Mouse (Mus musculus) ES-E14 (cell line): ENCODE data around the gene Palld. TPM values are rescaled to one million over a fixed set of nuclear protein-coding genes. Genes with fewer than 3 reads are reported as not detected.
A peak's percentile ranks its signal among the peaks of the same experiment; 100 is the strongest.

Experiments
- DNase-seq: peaks from one replicate; pipeline ENCODE4 v3.0.0-alpha.2; 2013; ENCODE audit warnings: low read depth, low spot score
- H3K27ac ChIP-seq: 2 replicates; pipeline ENCODE4 v1.5.1; 2012; ENCODE audit warnings: low read depth, mild to moderate bottlenecking, low read length, moderate library complexity, mixed read lengths; ENCODE audit not compliant: poor library complexity, insufficient read depth, severe bottlenecking
- H3K36me3 ChIP-seq: 2 replicates; pipeline ENCODE4 v1.6.1; 2012; ENCODE audit warnings: mild to moderate bottlenecking, low read length, moderate library complexity, mixed read lengths; ENCODE audit not compliant: control insufficient read depth, poor library complexity, insufficient read depth, severe bottlenecking
- H3K4me1 ChIP-seq, 2 experiments: fragments of 150-350 bp in 1 of 2; sonication (generic) in 1 of 2; 2 replicates each; pipeline ENCODE4 v1.6.1; 2012; ENCODE audit warnings: low read length in 2 of 2, mild to moderate bottlenecking in 1 of 2, mixed read lengths in 1 of 2; ENCODE audit not compliant: control insufficient read depth in 2 of 2, insufficient read depth in 2 of 2, poor library complexity in 1 of 2
- H3K4me3 ChIP-seq, 2 experiments: fragments of 150-350 bp in 1 of 2; sonication (generic) in 1 of 2; 2 replicates each; pipeline ENCODE4 v1.5.1; 2012; ENCODE audit warnings: low read length in 2 of 2, low read depth in 1 of 2, mild to moderate bottlenecking in 1 of 2, mixed read lengths in 1 of 2; ENCODE audit not compliant: insufficient read depth in 1 of 2, poor library complexity in 1 of 2, severe bottlenecking in 1 of 2
- H3K9ac ChIP-seq: 2 replicates; pipeline ENCODE4 v1.6.1; 2012; ENCODE audit warnings: low read depth, mild to moderate bottlenecking, low read length, mixed read lengths; ENCODE audit not compliant: poor library complexity, insufficient read depth, severe bottlenecking
- H3K9me3 ChIP-seq: fragments of 150-350 bp; sonication (generic); 2 replicates; pipeline ENCODE4 v1.6.1; 2012; ENCODE audit warnings: low read depth, mild to moderate bottlenecking, low read length; ENCODE audit not compliant: control insufficient read depth, insufficient read depth
- CHD2 ChIP-seq: IDR thresholded peaks from 2 replicates; pipeline ENCODE4 v1.6.1; 2014; ENCODE audit warnings: mild to moderate bottlenecking, low read depth, low read length, inconsistent platforms
- HCFC1 ChIP-seq: IDR thresholded peaks from 2 replicates; pipeline ENCODE4 v1.6.1; 2012; ENCODE audit warnings: low read length, inconsistent platforms, borderline replicate concordance; ENCODE audit not compliant: insufficient read depth
- MAFK ChIP-seq: IDR thresholded peaks from 2 replicates; pipeline ENCODE4 v1.6.1; 2014; ENCODE audit warnings: mild to moderate bottlenecking, low read depth, low read length, inconsistent platforms; ENCODE audit not compliant: insufficient read depth
- ZC3H11A ChIP-seq: IDR thresholded peaks from 2 replicates; pipeline ENCODE4 v1.6.1; 2012; ENCODE audit warnings: low read depth, mild to moderate bottlenecking, inconsistent platforms, low read length, borderline replicate concordance
- ZNF384 ChIP-seq: IDR thresholded peaks from 2 replicates; pipeline ENCODE4 v1.6.1; 2012; ENCODE audit warnings: low read depth, low read length, inconsistent platforms
- in situ Hi-C, 2 experiments: fragments of 600-800 bp; cut with MboI; formaldehyde crosslinking; loops; one replicate each; pipeline ENCODE4 v1.15.1; 2025; ENCODE audit warnings: low sequenced_read_pairs in 2 of 2, inconsistent platforms in 1 of 2; ENCODE audit not compliant: unreplicated experiment in 2 of 2
- total RNA-seq: library from RNA; depleted of rRNA; stranded (reverse); fragments of 300-350 nt; gene quantifications from 2 replicates; pipeline ENCODE4 v1.2.3, GENCODE M21; 2012

Gene Palld
- total RNA-seq, 1 experiment, result 36.3 TPM

DNA sequence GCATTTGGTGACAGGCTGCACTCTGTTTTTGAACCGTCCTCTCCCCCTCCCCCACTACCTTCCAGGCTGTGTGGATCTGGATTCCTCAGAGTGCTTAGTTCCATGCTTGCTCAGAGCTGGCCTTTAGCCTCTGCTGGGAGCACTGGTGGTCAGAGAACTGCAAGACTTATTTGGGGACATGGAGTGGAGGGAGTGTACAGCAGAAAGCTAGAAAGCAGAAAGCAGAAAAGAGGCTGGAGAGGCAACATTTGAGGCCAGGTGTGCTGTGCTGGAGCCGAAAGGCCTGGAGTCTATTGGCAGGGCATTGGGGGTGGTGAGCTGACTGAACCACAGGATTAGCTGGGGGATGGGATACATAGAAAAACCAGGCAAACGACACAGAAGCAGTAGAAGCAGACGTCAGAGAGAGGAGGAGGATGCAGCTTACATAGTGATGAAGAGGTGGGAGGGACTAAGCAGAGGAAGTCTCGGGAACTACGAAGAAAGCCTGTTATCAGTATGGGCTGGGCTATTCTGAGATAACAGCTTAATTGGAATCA lies 188.1 kb downstream of the Palld start:
- H3K9me3 ChIP-seq, result no peaks in the 10 kb centered on the region
- H3K27ac ChIP-seq, result no peak overlapping the region
- H3K9ac ChIP-seq, result no peak overlapping the region
- no peak overlapping the region for H3K4me3 ChIP-seq
- in situ Hi-C loops, result no loop called here
- no peak for DNase-seq
- TF ChIP-seq ZC3H11A, result no peak
- TF ChIP-seq ZNF384, result no peak
- TF ChIP-seq MAFK, result no peak
- no peak for TF ChIP-seq CHD2
- no peak for TF ChIP-seq HCFC1
- peaks cover 5 to 14% of the 10 kb centered on the region in 2 experiments for H3K4me1 ChIP-seq
- H3K36me3 ChIP-seq, result no peaks in the 10 kb centered on the region

DNA sequence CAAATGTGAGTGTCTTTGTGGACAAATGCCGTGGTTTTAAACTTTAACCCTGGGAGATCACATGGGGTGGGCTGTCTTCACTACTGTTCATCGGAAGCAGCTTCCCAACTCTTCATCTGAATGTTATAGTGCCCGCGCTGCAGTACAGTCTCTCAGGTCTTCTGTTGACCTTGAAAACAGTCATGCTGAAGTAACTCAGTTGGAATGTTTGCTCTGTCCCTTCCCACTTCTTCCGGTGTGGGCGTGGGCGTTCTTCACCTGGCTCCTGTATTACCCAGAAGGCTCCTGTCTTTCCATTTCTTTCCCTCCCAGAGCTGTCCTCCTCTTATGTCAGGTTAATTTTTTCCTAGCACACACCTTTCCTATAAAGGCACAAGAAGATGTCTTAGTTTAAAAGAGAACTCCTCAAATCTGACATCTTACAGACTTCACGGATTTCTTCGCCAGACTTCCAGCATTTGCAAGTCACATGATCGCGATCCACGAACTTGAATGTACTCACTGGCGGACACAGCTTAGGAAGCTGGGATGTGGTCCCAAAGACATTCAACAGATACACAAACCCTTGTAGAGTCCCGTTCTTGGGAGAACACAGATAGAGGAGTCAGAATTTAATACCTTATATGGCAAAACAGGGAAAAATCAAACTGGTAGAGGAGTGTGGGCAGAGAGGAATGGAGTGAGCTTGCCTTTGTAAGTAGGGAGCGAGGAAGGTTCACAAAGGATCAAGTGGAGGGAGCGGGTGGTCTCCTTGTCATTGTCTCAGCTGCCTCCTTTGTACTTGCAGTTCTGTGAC lies 189.1 kb downstream of the Palld start:
- no peak overlapping the region for H3K9ac ChIP-seq
- in situ Hi-C loops, result no loop called here
- DNase-seq, result no peak
- no peak for TF ChIP-seq ZNF384
- TF ChIP-seq ZC3H11A, result no peak
- TF ChIP-seq MAFK, result no peak
- no peak for TF ChIP-seq HCFC1
- no peak for TF ChIP-seq CHD2
- no peak overlapping the region for H3K27ac ChIP-seq
- no peaks in the 10 kb centered on the region for H3K9me3 ChIP-seq
- peaks cover 5 to 14% of the 10 kb centered on the region in 2 experiments for H3K4me1 ChIP-seq
- no peaks in the 10 kb centered on the region for H3K36me3 ChIP-seq
- H3K4me3 ChIP-seq, result peak overlapping the region in 1 of 2 experiments; percentile 20; a peak in 1 of 4 replicates

DNA sequence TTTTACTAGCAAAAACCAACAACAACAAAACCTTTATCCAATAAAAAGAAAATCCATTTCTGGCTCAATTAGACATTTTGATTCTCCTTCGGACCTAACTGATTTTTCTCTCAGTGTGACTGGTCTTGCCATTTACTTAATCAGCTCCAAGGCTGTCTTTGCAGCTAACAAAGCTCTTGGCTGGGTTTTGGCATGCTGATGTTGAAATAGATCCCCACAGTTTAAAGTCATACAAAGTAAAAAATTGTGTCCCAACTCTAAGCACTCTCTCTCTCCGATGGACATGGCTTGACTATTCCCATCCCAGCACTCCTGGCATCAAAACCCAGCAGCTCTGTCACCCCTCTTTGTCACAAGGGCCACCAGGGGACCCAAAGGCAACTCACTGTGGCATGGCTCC lies 190.1 kb downstream of the Palld start:
- H3K36me3 ChIP-seq, result no peaks in the 10 kb centered on the region

DNA sequence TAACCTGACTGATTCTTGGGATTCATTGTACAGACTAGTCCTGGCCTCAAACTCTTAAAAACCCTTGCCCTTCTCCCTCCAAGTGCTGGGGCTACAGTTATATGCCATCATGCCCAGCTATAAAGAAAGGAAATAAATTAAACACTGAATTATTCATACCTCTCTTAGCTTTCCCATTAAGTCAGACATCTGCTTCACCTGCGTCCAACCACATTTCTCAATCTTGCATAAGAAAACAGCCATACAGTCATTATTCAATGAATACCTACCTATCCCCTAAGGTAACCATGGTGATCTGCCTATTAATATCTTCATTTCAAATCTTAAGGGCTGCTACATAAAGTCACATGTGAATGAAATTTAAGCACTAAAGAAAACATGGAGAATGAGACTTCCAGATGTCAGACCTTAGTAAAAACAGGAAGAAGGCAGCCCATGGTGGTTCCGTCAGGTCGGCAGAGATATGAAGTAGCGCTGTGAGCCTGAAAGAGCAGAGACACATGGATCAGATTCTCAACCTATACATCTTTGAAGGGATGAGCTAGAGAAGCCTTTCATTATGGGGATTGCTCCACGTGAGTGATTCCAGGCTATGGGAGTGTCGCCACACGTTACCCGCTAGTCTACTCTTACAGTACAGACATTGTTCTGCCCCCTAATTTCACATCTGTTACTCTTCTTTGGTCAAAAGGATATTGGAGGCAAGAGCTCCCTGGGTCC lies 193.7 kb downstream of the Palld start:
- H3K36me3 ChIP-seq, result no peaks in the 10 kb centered on the region

More for the DNA sequence above, 190.1 kb downstream of the Palld start:
- peaks cover 5 to 14% of the 10 kb centered on the region in 2 experiments for H3K4me1 ChIP-seq
- no peak overlapping the region for H3K9ac ChIP-seq
- no peak overlapping the region for H3K27ac ChIP-seq
- H3K9me3 ChIP-seq, result no peaks in the 10 kb centered on the region
- H3K4me3 ChIP-seq, result no peak overlapping the region
- TF ChIP-seq HCFC1 (no peak), ZC3H11A (no peak), ZNF384 (no peak), CHD2 (no peak), MAFK (no peak)
- in situ Hi-C loops, result no loop called here
- DNase-seq, result no peak

More for the DNA sequence above, 193.7 kb downstream of the Palld start:
- no peak for TF ChIP-seq ZC3H11A
- no peak overlapping the region for H3K4me3 ChIP-seq
- H3K4me1 ChIP-seq, result peaks cover 0 to under 1% of the 10 kb centered on the region in 2 experiments; a peak in 1 of 4 replicates
- in situ Hi-C loops, result loop anchor here (10.0 kb wide), 2 partner anchors 166 to 336 kb away; no protein-coding TSS in a partner anchor
- H3K27ac ChIP-seq, result no peak overlapping the region
- no peak overlapping the region for H3K9ac ChIP-seq
- no peaks in the 10 kb centered on the region for H3K9me3 ChIP-seq
- no peak for DNase-seq
